Comparison of ENCODE assay signal across 9 mouse cellular contexts in the genomic region with DNA sequence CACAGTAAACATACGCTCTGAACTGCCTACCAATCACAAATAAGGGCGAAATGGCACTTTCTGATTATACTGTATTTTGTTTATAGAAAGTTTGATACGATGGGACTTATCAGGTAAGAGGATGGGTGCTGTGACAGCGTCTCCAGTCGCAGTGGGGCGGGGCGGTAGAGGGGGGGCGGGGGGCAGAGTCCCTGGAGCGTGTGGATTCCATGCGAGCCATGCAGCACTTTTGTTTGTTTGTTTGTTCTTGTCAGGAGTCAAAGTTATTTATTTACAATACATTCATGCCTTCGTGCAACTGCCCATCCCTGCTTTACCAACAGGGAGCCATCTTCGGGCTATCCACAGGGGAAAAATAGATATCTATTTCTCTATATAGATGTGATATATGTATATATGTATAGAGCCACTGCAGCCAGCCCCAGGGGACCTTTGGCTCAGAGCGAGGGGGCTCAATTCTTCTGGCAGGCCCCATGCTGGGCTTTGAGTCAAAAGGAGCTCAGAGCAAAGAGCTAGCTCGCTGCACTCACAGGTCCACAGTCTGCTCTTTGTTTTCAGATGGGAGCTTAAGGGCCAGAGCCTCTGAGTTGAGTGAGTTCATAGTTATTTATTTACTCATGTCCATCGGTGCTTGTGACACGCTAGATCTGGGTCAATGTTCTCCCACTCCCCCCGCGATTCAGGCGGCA. TPM values are rescaled to one million over a fixed set of nuclear protein-coding genes. Genes with fewer than 3 reads are reported as not detected.
DNase-seq lines count a peak whose midpoint lies in the region; ATAC-seq lines count a peak whose summit lies in the region.
"Had no signal": no experiment of that assay in that cellular context is flagged by ENCODE, and none has a peak within 500 bp of the region (broad histone marks: within the 10 kb centered on the region; RNA-seq: fewer than 3 reads in every experiment).

No protein-coding gene starts in this region.

- H3K4me3 ChIP-seq in hindbrain, embryonic 14.5 days (replicated peaks; ENCODE audit: low read length) = peak overlapping the region; percentile 72
- peak overlapping the region; percentile 43 for H3K4me3 ChIP-seq in limb, embryonic 13.5 days
- H3K4me3 ChIP-seq in stomach, embryonic 16.5 days (replicated peaks; ENCODE audit: low read length) = peak overlapping the region; percentile 44

- DNase-seq in layer of hippocampus, adult 9-11 months = peak; percentile 2
- no peak for DNase-seq in layer of hippocampus, postnatal 36 days
- peak; percentile 47 to 48 for DNase-seq in cerebellum, postnatal 10 days
- DNase-seq in hindbrain, embryonic 14.5 days (ENCODE audit: low spot score) = peak; percentile 36
- no peak for DNase-seq in B cell, adult 2 months
- no peak for DNase-seq in T-cell, adult 2 months (ENCODE audit: low spot score)

- H3K36me3 ChIP-seq in hindbrain, embryonic 14.5 days (replicated peaks; ENCODE audit: control insufficient read depth, insufficient read depth) = no peaks in the 10 kb centered on the region
- no peaks in the 10 kb centered on the region for H3K36me3 ChIP-seq in limb, embryonic 13.5 days
- H3K36me3 ChIP-seq in stomach, embryonic 16.5 days (ENCODE audit: control insufficient read depth, insufficient read depth, low read length) = no peaks in the 10 kb centered on the region

- peaks cover 14% of the 10 kb centered on the region for H3K4me1 ChIP-seq in hindbrain, embryonic 14.5 days (replicated peaks; ENCODE audit: control insufficient read depth, insufficient read depth, low read length)
- H3K4me1 ChIP-seq in limb, embryonic 13.5 days = peaks cover 32% of the 10 kb centered on the region
- 0 out of 2 replicates have a peak, but pooled peaks cover 10% of the 10 kb centered on the region for H3K4me1 ChIP-seq in stomach, embryonic 16.5 days (ENCODE audit: control insufficient read depth, insufficient read depth, low read length)

- no peak for ATAC-seq in hindbrain, embryonic 14.5 days (ENCODE audit: low FRiP score)
- no peak for ATAC-seq in limb, embryonic 13.5 days (ENCODE audit: low FRiP score, low read depth)
- no peak for ATAC-seq in stomach, embryonic 16.5 days (ENCODE audit: insufficient read depth, low FRiP score)

- 3% methylated on average over 19 of the region's 19 CpGs for WGBS in hindbrain, embryonic 14.5 days
- 4% methylated on average over 19 of the region's 19 CpGs for WGBS in limb, embryonic 13.5 days
- WGBS in stomach, embryonic 16.5 days = 11% methylated on average over 19 of the region's 19 CpGs

- H3K27me3 ChIP-seq in hindbrain, embryonic 14.5 days (ENCODE audit: control insufficient read depth, insufficient read depth, low read length) = no peaks in the 10 kb centered on the region
- peaks cover 53% of the 10 kb centered on the region for H3K27me3 ChIP-seq in limb, embryonic 13.5 days
- H3K27me3 ChIP-seq in stomach, embryonic 16.5 days (ENCODE audit: control insufficient read depth, insufficient read depth, low read length) = peaks cover 24% of the 10 kb centered on the region

- H3K27ac ChIP-seq in hindbrain, embryonic 14.5 days = peak overlapping the region; percentile 97
- H3K27ac ChIP-seq in limb, embryonic 13.5 days = no peak overlapping the region
- H3K27ac ChIP-seq in stomach, embryonic 16.5 days (ENCODE audit: low read length) = no peak overlapping the region

- H3K4me2 ChIP-seq in hindbrain, embryonic 14.5 days (replicated peaks) = peak overlapping the region; percentile 74
- peak overlapping the region; percentile 65 for H3K4me2 ChIP-seq in limb, embryonic 13.5 days (replicated peaks)
- H3K4me2 ChIP-seq in stomach, embryonic 16.5 days (ENCODE audit: low read depth, low read length) = peak overlapping the region; percentile 52

- peak overlapping the region; percentile 85 for H3K9ac ChIP-seq in hindbrain, embryonic 14.5 days
- no peak overlapping the region for H3K9ac ChIP-seq in limb, embryonic 13.5 days
- no peak overlapping the region for H3K9ac ChIP-seq in stomach, embryonic 16.5 days (ENCODE audit: low read length)

- H3K9me3 ChIP-seq in hindbrain, embryonic 14.5 days (ENCODE audit: control insufficient read depth, low read length) = no peaks in the 10 kb centered on the region
- no peaks in the 10 kb centered on the region for H3K9me3 ChIP-seq in limb, embryonic 13.5 days
- no peaks in the 10 kb centered on the region for H3K9me3 ChIP-seq in stomach, embryonic 16.5 days (replicated peaks; ENCODE audit: control insufficient read depth, low read length)

RNA-seq across cellular contexts. Expression of a gene that starts 3.4 kb away (rescaled TPM):
- 10 to 100 TPM; 56.2 to 58.4 TPM for total RNA-seq in layer of hippocampus, postnatal 36 days (2021)
- 37.9 and 38.5 TPM in 2 replicates for polyA plus RNA-seq in hindbrain, embryonic 14.5 days (2014; fragmentation: Nextera tagmentation; extraction: Ambion mirVana)
- 4.3 and 4.6 TPM in 2 replicates for polyA plus RNA-seq in limb, embryonic 13.5 days (2015; fragmentation: Nextera tagmentation; extraction: Ambion mirVana)
- 0.75 and 1.2 TPM in 2 replicates for polyA plus RNA-seq in stomach, embryonic 16.5 days (2015; fragmentation: Nextera tagmentation; extraction: Ambion mirVana)
- polyA plus RNA-seq: Patski had no signal

Comparison
In these comparisons a context has a peak if more than half of its experiments do, and no peak if none do; other contexts are left out.
1. DNase-seq: peak in layer of hippocampus, adult 9-11 months (single experiment), cerebellum, postnatal 10 days (2 of 2) and hindbrain, embryonic 14.5 days (single experiment); none in layer of hippocampus, postnatal 36 days (0 of 2), B cell, adult 2 months (0 of 2) and T-cell, adult 2 months (single experiment).
2. Peak in every context shown above with its lines, with median percentiles within 50 percentile points of each other: H3K4me2 ChIP-seq and H3K4me3 ChIP-seq.